Mouse (Mus musculus): ENCODE results near the gene Rfx2. TPM values are rescaled to one million over a fixed set of nuclear protein-coding genes. Genes with fewer than 3 reads are reported as not detected.

Gene Rfx2
- 10 to 100 TPM in 1 of 2 experiments, 1 to 10 TPM in 1; 8.2 to 10.6 TPM for total RNA-seq (2021)
- long read RNA-seq, experiment 1, partial matches to known transcripts, result 2 of 11 reads
- long read RNA-seq, experiment 1, other reads (novel, unspliced or antisense), result 6 of 11 reads
- long read RNA-seq, experiment 2, transcript Rfx2-202 (17 exons, 3,283 nt), result major isoform, 8 of 12 reads
- long read RNA-seq, experiment 2, partial matches to known transcripts, result 2 of 12 reads
- long read RNA-seq, experiment 2, other reads (novel, unspliced or antisense), result 1 of 12 reads

GRCm38 (mm10) chr17:56830411-56831110, at the start of gene Rfx2:
Gene Rfx2 (minus strand): TSS chr17:56831013.
- no peak for DNase-seq (ENCODE audit: low spot score in 2 of 2)

GRCm38 (mm10) chr17:56877426-56877825, 46.6 kb upstream of the Rfx2 start:
- DNase-seq (ENCODE audit: low spot score in 2 of 2), result no peak

GRCm38 (mm10) chr17:56876981-56877380, 46.2 kb upstream of the Rfx2 start:
- DNase-seq (ENCODE audit: low spot score in 2 of 2), result no peak

DNA sequence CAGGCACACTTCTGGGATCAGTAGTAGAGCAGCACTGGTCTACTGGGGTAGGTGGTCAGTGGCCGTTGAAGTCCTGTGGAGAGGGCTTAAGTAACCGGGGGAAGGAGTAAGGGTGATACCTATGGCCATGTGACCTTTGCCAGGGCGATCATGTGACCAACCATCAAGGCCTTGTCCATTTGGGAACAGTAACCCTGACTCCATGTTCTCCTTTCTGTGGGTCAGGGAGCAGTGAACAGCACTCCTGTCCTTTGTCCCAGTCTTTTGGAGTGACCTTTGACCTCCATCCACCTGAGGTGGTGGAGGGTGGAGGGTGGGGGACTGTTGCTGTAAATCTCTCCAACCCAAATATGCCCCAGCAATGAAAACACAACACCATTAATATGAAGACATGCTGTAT, 45.7 kb upstream of the Rfx2 start:
- DNase-seq (ENCODE audit: low spot score in 2 of 2), result no peak

DNA sequence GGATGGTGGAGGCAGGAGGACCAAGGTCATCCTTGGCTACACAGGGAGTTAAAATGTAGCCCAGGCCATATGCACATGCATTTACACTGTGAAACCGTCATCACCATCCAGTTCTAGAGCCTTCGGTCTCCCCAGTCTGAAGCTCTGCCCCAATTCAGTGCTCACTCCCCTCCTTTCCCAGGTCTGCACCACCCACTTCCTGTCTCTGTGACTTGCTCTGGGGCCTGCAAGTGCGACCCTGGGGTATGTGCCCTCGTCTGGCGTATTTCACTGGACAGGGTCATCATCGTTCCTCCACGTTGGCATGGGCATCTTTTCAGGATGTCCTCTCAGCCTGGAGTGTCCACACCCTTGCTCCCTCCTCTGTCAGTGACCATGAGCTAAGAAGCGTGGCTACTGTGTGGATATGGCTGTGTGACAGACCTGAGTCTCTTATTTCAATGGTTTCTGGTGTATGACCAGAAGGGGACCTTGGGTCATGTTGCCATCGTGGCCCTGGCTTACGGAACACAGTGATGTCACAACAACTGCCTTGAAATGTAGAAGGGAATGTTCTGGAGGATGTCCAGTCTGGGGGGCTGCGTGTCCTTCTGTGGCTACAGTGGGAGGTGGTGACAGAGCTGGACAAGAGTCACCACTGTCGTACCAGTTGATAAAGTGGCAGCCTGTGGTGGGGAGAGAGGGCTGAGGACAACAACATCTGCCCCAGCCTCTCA, 44.3 kb upstream of the Rfx2 start, which contains the start of gene 1700061G19Rik:
Gene 1700061G19Rik, plus strand, starts transcription at position 542 of the 716 bp plus-strand sequence.
- DNase-seq (ENCODE audit: low spot score in 2 of 2), result no peak

- no peak for DNase-seq (ENCODE audit: low spot score in 2 of 2)
Measured at GRCm38 (mm10) chr17:56874237-56874636, 43.4 kb upstream of the Rfx2 start, which contains the start of gene Acsbg2. Gene Acsbg2 (minus strand): TSS chr17:56874447.

- DNase-seq (ENCODE audit: low spot score in 2 of 2), result no peak
Measured at GRCm38 (mm10) chr17:56872512-56872911, 41.7 kb upstream of the Rfx2 start.

DNA sequence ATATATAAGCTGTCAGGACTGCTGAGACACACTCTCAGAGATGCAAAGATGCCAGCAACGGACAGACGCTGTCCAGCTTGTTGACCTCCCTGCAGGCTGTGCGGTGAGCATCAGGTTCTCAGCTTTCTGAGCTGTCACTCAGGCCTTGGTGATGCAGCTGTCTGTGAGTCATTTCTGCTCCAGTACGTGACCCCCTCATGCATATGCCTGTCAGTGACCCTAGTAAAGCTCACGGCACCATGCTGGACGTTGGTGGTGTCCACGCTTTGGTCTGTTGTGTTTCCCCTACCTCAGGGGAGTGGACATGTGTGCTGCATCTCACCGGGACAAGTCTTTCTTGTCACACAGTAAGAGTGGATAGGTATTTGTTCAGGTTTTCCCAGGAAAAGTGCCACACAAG, 41.0 kb upstream of the Rfx2 start:
- no peak for DNase-seq (ENCODE audit: low spot score in 2 of 2)

DNA sequence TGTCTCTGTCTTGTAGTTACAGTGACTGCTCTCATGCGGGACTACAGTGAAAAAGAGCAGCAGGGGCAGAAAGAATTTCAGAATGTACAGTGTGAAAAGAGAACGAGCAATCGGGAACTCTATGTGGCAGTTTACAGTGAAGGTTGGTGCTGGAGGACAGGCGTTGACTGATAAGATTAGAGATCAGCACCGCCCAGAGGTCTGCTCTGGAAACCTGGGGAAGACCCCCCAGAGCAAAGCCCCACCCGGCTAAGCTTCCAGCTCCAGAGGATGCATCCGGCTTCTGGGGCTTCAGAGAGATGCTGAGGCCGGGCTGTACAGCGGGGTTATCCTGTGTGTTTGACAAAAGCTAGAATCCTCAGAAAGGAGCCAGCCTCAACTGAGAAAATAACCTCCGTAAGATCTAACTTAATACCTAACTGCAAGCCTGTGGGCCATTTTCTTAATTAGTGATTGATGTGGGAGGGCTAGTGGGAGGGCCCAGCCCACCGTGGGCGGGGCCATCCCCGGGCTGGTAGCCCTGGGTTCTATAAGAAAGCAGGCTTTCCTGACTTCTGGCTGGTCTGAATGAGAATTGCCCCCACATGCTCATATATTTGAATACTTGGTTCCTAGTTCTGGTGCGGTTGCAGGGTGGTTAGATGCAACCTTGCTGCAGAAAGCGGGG, 39.6 kb upstream of the Rfx2 start:
- DNase-seq (ENCODE audit: low spot score in 2 of 2), result no peak

GRCm38 (mm10) chr17:56869481-56869977, 38.7 kb upstream of the Rfx2 start:
- no peak for DNase-seq (ENCODE audit: low spot score in 2 of 2)

DNA sequence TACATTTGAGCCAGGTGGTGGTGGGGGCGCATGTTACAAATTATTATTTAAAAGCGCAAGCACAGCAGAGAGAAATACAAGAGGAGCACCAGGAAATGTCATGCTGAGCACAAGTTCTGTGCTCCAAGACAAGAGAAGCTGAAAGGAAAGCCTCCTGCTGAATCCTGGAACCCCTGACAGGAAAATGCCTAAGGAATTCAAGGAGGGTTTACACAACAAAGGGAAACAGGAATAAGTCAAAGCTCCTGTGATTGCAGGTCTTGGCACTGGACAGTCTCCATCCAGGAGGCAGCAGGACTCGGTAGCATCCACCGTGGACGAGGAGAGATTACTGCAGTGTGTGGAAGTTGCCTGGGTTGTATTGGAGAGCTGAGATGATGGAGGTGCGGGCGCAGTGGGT, 35.3 kb upstream of the Rfx2 start:
- no peak for DNase-seq (ENCODE audit: low spot score in 2 of 2)

GRCm38 (mm10) chr17:56861197-56861596, 30.4 kb upstream of the Rfx2 start:
- no peak for DNase-seq (ENCODE audit: low spot score in 2 of 2)

GRCm38 (mm10) chr17:56858922-56859321, 28.1 kb upstream of the Rfx2 start:
- no peak for DNase-seq (ENCODE audit: low spot score in 2 of 2)

- peak; percentile 39 to 59 for DNase-seq (ENCODE audit: low spot score in 2 of 2)
Measured at GRCm38 (mm10) chr17:56858216-56858615, 27.4 kb upstream of the Rfx2 start.

DNA sequence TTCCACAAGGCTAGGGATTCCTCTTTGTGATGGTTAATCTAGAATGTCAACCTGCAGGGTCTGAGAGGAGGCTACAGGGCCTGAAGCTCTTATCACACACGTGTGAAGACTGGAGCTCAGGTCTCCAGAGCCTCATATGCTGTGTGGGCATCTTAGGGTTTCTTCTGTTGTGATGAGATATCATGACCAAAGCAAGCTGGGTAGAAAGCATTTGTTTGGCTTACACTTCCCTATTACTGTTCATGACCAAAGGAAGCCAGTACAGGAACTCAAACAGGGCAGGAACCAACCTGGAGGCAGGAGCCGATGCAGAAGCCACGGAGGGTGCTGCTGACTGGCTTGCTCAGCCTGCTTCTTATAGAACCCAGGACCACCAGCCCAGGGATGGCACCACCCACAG, 24.6 kb upstream of the Rfx2 start:
- no peak for DNase-seq (ENCODE audit: low spot score in 2 of 2)

GRCm38 (mm10) chr17:56851167-56851566, 20.4 kb upstream of the Rfx2 start:
- DNase-seq (ENCODE audit: low spot score in 2 of 2), result no peak

DNA sequence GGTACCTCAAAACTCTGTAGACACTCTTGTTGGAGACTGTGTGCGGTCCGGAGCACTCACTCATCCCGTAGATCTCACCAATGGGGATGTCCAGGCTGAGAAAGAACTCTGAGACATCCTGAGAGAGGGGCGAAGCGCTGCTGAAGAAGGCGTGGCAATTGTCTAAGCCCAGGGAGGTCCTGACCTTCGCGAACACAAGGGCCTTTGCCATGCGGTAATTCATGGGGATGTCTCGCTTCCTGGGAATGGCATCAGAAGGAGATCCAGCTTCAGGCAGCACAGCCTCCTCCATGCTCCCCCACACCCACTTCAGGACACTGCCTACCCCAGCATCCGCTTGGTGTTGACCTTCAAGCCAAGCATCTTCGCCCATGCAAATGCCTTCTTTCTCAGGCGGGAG, 18.9 kb upstream of the Rfx2 start:
- DNase-seq (ENCODE audit: low spot score in 2 of 2), result no peak

DNA sequence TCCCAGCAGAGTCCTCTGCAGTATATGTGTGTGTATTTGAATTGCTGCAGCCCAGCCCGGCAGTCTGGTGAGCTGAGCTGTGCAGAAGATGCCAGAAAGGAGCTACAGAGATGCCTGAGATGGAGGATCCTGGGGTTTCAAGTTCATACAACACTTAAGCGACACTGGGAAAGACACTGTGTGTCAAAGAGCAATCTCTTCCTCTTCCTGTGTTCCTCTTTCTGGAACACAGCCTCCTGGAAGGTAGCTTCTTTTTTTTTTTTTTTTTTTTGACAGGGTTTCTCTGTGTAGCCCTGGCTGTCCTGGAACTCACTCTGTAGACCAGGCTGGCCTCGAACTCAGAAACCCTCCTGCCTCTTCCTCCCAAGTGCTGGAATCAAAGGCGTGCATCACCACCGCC, 18.0 kb upstream of the Rfx2 start:
- DNase-seq (ENCODE audit: low spot score in 2 of 2), result no peak

GRCm38 (mm10) chr17:56843678-56844077, 12.9 kb upstream of the Rfx2 start:
- DNase-seq (ENCODE audit: low spot score in 2 of 2), result no peak

DNA sequence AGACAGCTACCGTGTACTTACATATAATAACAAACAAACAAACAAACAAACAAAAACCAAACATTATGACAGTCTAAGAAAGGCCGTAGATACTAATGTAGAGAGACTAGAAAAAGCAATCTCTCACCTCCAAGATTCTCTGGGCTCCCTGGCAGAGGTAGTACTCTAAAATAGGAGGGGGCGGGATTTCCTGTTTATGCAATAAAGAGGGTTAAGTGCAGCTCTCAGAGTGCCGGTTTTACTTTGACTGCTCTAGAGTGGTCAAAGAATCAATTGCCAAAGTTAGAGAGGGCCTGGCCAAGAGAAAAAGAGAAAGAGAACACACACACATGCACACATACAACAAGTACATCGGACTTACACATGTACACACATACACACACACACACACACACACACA, 11.4 kb upstream of the Rfx2 start:
- no peak for DNase-seq (ENCODE audit: low spot score in 2 of 2)

GRCm38 (mm10) chr17:56840524-56840923, 9.7 kb upstream of the Rfx2 start:
- no peak for DNase-seq (ENCODE audit: low spot score in 2 of 2)
